In genomic region chr3:154116000-154116399, GRCm38 (mm10) we compare ENCODE assay signal across 24 mouse cellular contexts.
DNase-seq lines count a peak whose midpoint lies in the region; ATAC-seq and TF ChIP-seq lines count a peak whose summit lies in the region.
"Had no signal": no experiment of that assay in that cellular context is flagged by ENCODE, and none has a peak within 500 bp of the region (broad histone marks: within the 10 kb centered on the region; RNA-seq: fewer than 3 reads in every experiment).

No protein-coding gene starts in this region.

- no peak overlapping the region for H3K4me2 ChIP-seq in embryonic facial prominence, embryonic 14.5 days (ENCODE audit: low read depth, low read length)
- no peak overlapping the region for H3K4me2 ChIP-seq in hindbrain, embryonic 13.5 days
- no peak overlapping the region for H3K4me2 ChIP-seq in hindbrain, embryonic 14.5 days (replicated peaks)
- no peak overlapping the region for H3K4me2 ChIP-seq in midbrain, postnatal 0 days (ENCODE audit: low read depth, low read length, poor library complexity, severe bottlenecking)
- H3K4me2 ChIP-seq in midbrain, embryonic 15.5 days: no peak overlapping the region
- H3K4me2 ChIP-seq: embryonic facial prominence, embryonic 13.5 days; forebrain, embryonic 13.5 days; forebrain, embryonic 15.5 days had no signal

- H3K4me3 ChIP-seq in embryonic facial prominence, embryonic 14.5 days (ENCODE audit: low read depth, low read length): no peak overlapping the region
- H3K4me3 ChIP-seq in embryonic facial prominence, embryonic 10.5 days: no peak overlapping the region
- no peak overlapping the region for H3K4me3 ChIP-seq in hindbrain, embryonic 13.5 days
- H3K4me3 ChIP-seq in hindbrain, embryonic 14.5 days (replicated peaks; ENCODE audit: low read length): no peak overlapping the region
- H3K4me3 ChIP-seq in midbrain, postnatal 0 days (ENCODE audit: low read depth, low read length): no peak overlapping the region
- H3K4me3 ChIP-seq in midbrain, embryonic 15.5 days: no peak overlapping the region
- H3K4me3 ChIP-seq: embryonic facial prominence, embryonic 13.5 days; forebrain, embryonic 13.5 days; forebrain, embryonic 15.5 days had no signal

- no peaks in the 10 kb centered on the region for H3K27me3 ChIP-seq in embryonic facial prominence, embryonic 14.5 days (replicated peaks; ENCODE audit: control insufficient read depth, insufficient read depth, low read length)
- H3K27me3 ChIP-seq in embryonic facial prominence, embryonic 10.5 days (replicated peaks; ENCODE audit: low read depth, poor library complexity, severe bottlenecking): no peaks in the 10 kb centered on the region
- no peaks in the 10 kb centered on the region; the same call in 1 of the 2 replicates for H3K27me3 ChIP-seq in hindbrain, embryonic 13.5 days
- no peaks in the 10 kb centered on the region for H3K27me3 ChIP-seq in hindbrain, embryonic 14.5 days (ENCODE audit: control insufficient read depth, insufficient read depth, low read length)
- no peaks in the 10 kb centered on the region for H3K27me3 ChIP-seq in midbrain, postnatal 0 days (ENCODE audit: insufficient read depth, low read length)
- H3K27me3 ChIP-seq in midbrain, embryonic 15.5 days (replicated peaks): no peaks in the 10 kb centered on the region
- H3K27me3 ChIP-seq: CH12.LX; embryonic facial prominence, embryonic 13.5 days; forebrain, embryonic 13.5 days; forebrain, embryonic 15.5 days; Patski had no signal

- peak; percentile 60 for DNase-seq in embryonic facial prominence, embryonic 14.5 days (ENCODE audit: low spot score)
- DNase-seq in embryonic facial prominence, embryonic 10.5 days (ENCODE audit: low spot score): no peak
- no peak for DNase-seq in hindbrain, embryonic 14.5 days (ENCODE audit: low spot score)
- peak; percentile 36 for DNase-seq in midbrain, postnatal 0 days (ENCODE audit: low spot score)
- DNase-seq: adrenal gland, adult 8-10 months; adrenal gland, postnatal 14 days; adrenal gland, postnatal 36 days; B cell, adult 2 months; cerebellum, adult 11-12 months; cerebellum, adult 2 months; cerebellum, adult 9-10 months; cerebellum, postnatal 10 days; cerebellum, postnatal 25 days; forebrain, postnatal 0 days had no signal

- 57% methylated on average over 5 of the region's 5 CpGs for WGBS in embryonic facial prominence, embryonic 14.5 days
- 85% methylated on average over 5 of the region's 5 CpGs for WGBS in embryonic facial prominence, embryonic 10.5 days
- 80% methylated on average over 5 of the region's 5 CpGs for WGBS in hindbrain, embryonic 13.5 days
- 80% methylated on average over 5 of the region's 5 CpGs for WGBS in hindbrain, embryonic 14.5 days
- WGBS in midbrain, postnatal 0 days: 66% methylated on average over 5 of the region's 5 CpGs
- 76% methylated on average over 5 of the region's 5 CpGs for WGBS in midbrain, embryonic 15.5 days

- H3K27ac ChIP-seq in embryonic facial prominence, embryonic 14.5 days (replicated peaks; ENCODE audit: low read depth, low read length): no peak overlapping the region
- H3K27ac ChIP-seq in embryonic facial prominence, embryonic 10.5 days (replicated peaks): no peak overlapping the region
- peak overlapping the region; percentile 40; the same call in 1 of the 2 replicates for H3K27ac ChIP-seq in hindbrain, embryonic 13.5 days
- H3K27ac ChIP-seq in hindbrain, embryonic 14.5 days: no peak overlapping the region
- no peak overlapping the region for H3K27ac ChIP-seq in midbrain, postnatal 0 days (ENCODE audit: low read depth, low read length)
- H3K27ac ChIP-seq in midbrain, embryonic 15.5 days: no peak overlapping the region
- H3K27ac ChIP-seq: embryonic facial prominence, embryonic 13.5 days; forebrain, embryonic 13.5 days; forebrain, embryonic 15.5 days had no signal

- no peak overlapping the region for H3K9ac ChIP-seq in embryonic facial prominence, embryonic 14.5 days (ENCODE audit: low read depth, low read length)
- no peak overlapping the region for H3K9ac ChIP-seq in hindbrain, embryonic 13.5 days
- no peak overlapping the region for H3K9ac ChIP-seq in hindbrain, embryonic 14.5 days
- no peak overlapping the region for H3K9ac ChIP-seq in midbrain, postnatal 0 days (replicated peaks; ENCODE audit: low read length, poor library complexity, severe bottlenecking)
- no peak overlapping the region for H3K9ac ChIP-seq in midbrain, embryonic 15.5 days
- H3K9ac ChIP-seq: embryonic facial prominence, embryonic 13.5 days; forebrain, embryonic 13.5 days; forebrain, embryonic 15.5 days; forebrain, postnatal 0 days had no signal

- no peaks in the 10 kb centered on the region for H3K9me3 ChIP-seq in embryonic facial prominence, embryonic 14.5 days (ENCODE audit: control insufficient read depth, low read length)
- H3K9me3 ChIP-seq in embryonic facial prominence, embryonic 10.5 days: no peaks in the 10 kb centered on the region
- no peaks in the 10 kb centered on the region for H3K9me3 ChIP-seq in hindbrain, embryonic 13.5 days
- no peaks in the 10 kb centered on the region for H3K9me3 ChIP-seq in hindbrain, embryonic 14.5 days (ENCODE audit: control insufficient read depth, low read length)
- no peaks in the 10 kb centered on the region for H3K9me3 ChIP-seq in midbrain, postnatal 0 days (ENCODE audit: low read length)
- H3K9me3 ChIP-seq in midbrain, embryonic 15.5 days: no peaks in the 10 kb centered on the region
- H3K9me3 ChIP-seq: embryonic facial prominence, embryonic 13.5 days; forebrain, embryonic 13.5 days; forebrain, embryonic 15.5 days; G1E had no signal

- peaks cover 22% of the 10 kb centered on the region; the same call in 1 of the 2 replicates for H3K4me1 ChIP-seq in embryonic facial prominence, embryonic 14.5 days (ENCODE audit: control insufficient read depth, insufficient read depth, low read length)
- H3K4me1 ChIP-seq in embryonic facial prominence, embryonic 10.5 days: peaks cover 10% of the 10 kb centered on the region; the same call in 1 of the 2 replicates
- H3K4me1 ChIP-seq in hindbrain, embryonic 13.5 days (replicated peaks): peaks cover 27% of the 10 kb centered on the region
- H3K4me1 ChIP-seq in hindbrain, embryonic 14.5 days (replicated peaks; ENCODE audit: control insufficient read depth, insufficient read depth, low read length): peaks cover 5% of the 10 kb centered on the region
- no peaks in the 10 kb centered on the region for H3K4me1 ChIP-seq in midbrain, postnatal 0 days (ENCODE audit: insufficient read depth, low read length)
- peaks cover 5% of the 10 kb centered on the region; the same call in 1 of the 2 replicates for H3K4me1 ChIP-seq in midbrain, embryonic 15.5 days

- no peak for TF ChIP-seq CTCF in midbrain, postnatal 0 days (IDR thresholded peaks at IDR 0.05)

- ATAC-seq in embryonic facial prominence, embryonic 14.5 days (ENCODE audit: low read depth): no peak
- no peak for ATAC-seq in hindbrain, embryonic 13.5 days (ENCODE audit: low FRiP score)
- ATAC-seq in hindbrain, embryonic 14.5 days (ENCODE audit: low FRiP score): no peak
- no peak for ATAC-seq in midbrain, postnatal 0 days (ENCODE audit: low FRiP score)
- no peak for ATAC-seq in midbrain, embryonic 15.5 days (replicated peaks)
- ATAC-seq: activated CD4-positive, CD25-positive, alpha-beta regulatory T cell, adult 4 months; CD4-positive, CD25-positive, alpha-beta regulatory T cell, adult 4 months; forebrain, embryonic 15.5 days; forebrain, postnatal 0 days; Patski had no signal

- no peaks in the 10 kb centered on the region for H3K36me3 ChIP-seq in embryonic facial prominence, embryonic 14.5 days (ENCODE audit: control insufficient read depth, insufficient read depth, low read length)
- H3K36me3 ChIP-seq in embryonic facial prominence, embryonic 10.5 days (replicated peaks): no peaks in the 10 kb centered on the region
- no peaks in the 10 kb centered on the region for H3K36me3 ChIP-seq in hindbrain, embryonic 13.5 days
- H3K36me3 ChIP-seq in hindbrain, embryonic 14.5 days (replicated peaks; ENCODE audit: control insufficient read depth, insufficient read depth): no peaks in the 10 kb centered on the region
- no peaks in the 10 kb centered on the region for H3K36me3 ChIP-seq in midbrain, postnatal 0 days (ENCODE audit: insufficient read depth, low read length)
- no peaks in the 10 kb centered on the region for H3K36me3 ChIP-seq in midbrain, embryonic 15.5 days (replicated peaks)
- H3K36me3 ChIP-seq: embryonic facial prominence, embryonic 13.5 days; forebrain, embryonic 15.5 days; G1E had no signal

Comparison
In these comparisons a context has a peak if more than half of its experiments do, and no peak if none do; other contexts are left out.
1. DNase-seq: peak in embryonic facial prominence, embryonic 14.5 days (single experiment) and midbrain, postnatal 0 days (single experiment); none in embryonic facial prominence, embryonic 10.5 days (single experiment) and hindbrain, embryonic 14.5 days (single experiment).